ENCODE assay signal across 9 mouse cellular contexts in genomic region chr14:26668371-26669291, GRCm38 (mm10). TPM values are rescaled to one million over a fixed set of nuclear protein-coding genes. Genes with fewer than 3 reads are reported as not detected.
A peak's percentile ranks its signal among the peaks of the same experiment; 100 is the strongest.
DNase-seq lines count a peak whose midpoint lies in the region; ATAC-seq and TF ChIP-seq lines count a peak whose summit lies in the region.
"Had no signal": no experiment of that assay in that cellular context is flagged by ENCODE, and none has a peak within 500 bp of the region (broad histone marks: within the 10 kb centered on the region; RNA-seq: fewer than 3 reads in every experiment).

No protein-coding gene starts in this region.

- H3K4me3 ChIP-seq in MEL (ENCODE audit: control insufficient read depth in 1 of 2, insufficient read depth in 1 of 2, low read depth in 2 of 2, low read length in 2 of 2) (peak overlapping the region; percentile 50 to 88), macrophage (ENCODE audit: inconsistent target) (peak overlapping the region; percentile 87)
- peak overlapping the region; percentile 99 for H3K4me3 ChIP-seq in forebrain, embryonic 15.5 days
- H3K4me3 ChIP-seq in hindbrain, embryonic 16.5 days (ENCODE audit: low read length), result peak overlapping the region; percentile 73

- peak overlapping the region; percentile 90 for H3K9ac ChIP-seq in MEL (ENCODE audit: control insufficient read depth, low read depth, low read length, poor library complexity, severe bottlenecking)
- peak overlapping the region; percentile 93 for H3K9ac ChIP-seq in forebrain, embryonic 15.5 days (replicated peaks)
- H3K9ac ChIP-seq in hindbrain, embryonic 16.5 days (ENCODE audit: low read depth, low read length), result peak overlapping the region; percentile 78

- H3K36me3 ChIP-seq in MEL (ENCODE audit: control insufficient read depth in 1 of 2, insufficient read depth in 2 of 2, low read length in 2 of 2), result peaks cover 8 to 31% of the 10 kb centered on the region in 2 experiments
- peaks cover 19% of the 10 kb centered on the region for H3K36me3 ChIP-seq in forebrain, embryonic 15.5 days
- H3K36me3 ChIP-seq in hindbrain, embryonic 16.5 days (ENCODE audit: control insufficient read depth, insufficient read depth, low read length), result peaks cover 9% of the 10 kb centered on the region
- peaks cover 8% of the 10 kb centered on the region; the same call in 1 of the 2 replicates for H3K36me3 ChIP-seq in macrophage (ENCODE audit: inconsistent target)

- WGBS in forebrain, embryonic 15.5 days, result 1% methylated on average over 73 of the region's 73 CpGs
- 1% methylated on average over 69 of the region's 73 CpGs for WGBS in hindbrain, embryonic 16.5 days
- under 1% methylated on average over 66 of the region's 73 CpGs for WGBS in macrophage (ENCODE audit: missing documents)

- H3K4me2 ChIP-seq in forebrain, embryonic 15.5 days (replicated peaks), result peak overlapping the region; percentile 99
- peak overlapping the region; percentile 99 for H3K4me2 ChIP-seq in hindbrain, embryonic 16.5 days (ENCODE audit: low read length)

- no peaks in the 10 kb centered on the region for H3K27me3 ChIP-seq in MEL (ENCODE audit: control insufficient read depth in 1 of 2, insufficient read depth in 2 of 2, low read length in 2 of 2)
- H3K27me3 ChIP-seq in forebrain, embryonic 15.5 days, result no peaks in the 10 kb centered on the region
- H3K27me3 ChIP-seq in hindbrain, embryonic 16.5 days (replicated peaks; ENCODE audit: control insufficient read depth, insufficient read depth, low read length), result no peaks in the 10 kb centered on the region

- no peaks in the 10 kb centered on the region for H3K9me3 ChIP-seq in MEL (replicated peaks; ENCODE audit: insufficient read depth, low read length)
- no peaks in the 10 kb centered on the region for H3K9me3 ChIP-seq in forebrain, embryonic 15.5 days
- H3K9me3 ChIP-seq in hindbrain, embryonic 16.5 days (ENCODE audit: control insufficient read depth, low read length), result no peaks in the 10 kb centered on the region

- H3K27ac ChIP-seq in MEL (ENCODE audit: control insufficient read depth, low read depth, low read length), result peak overlapping the region; percentile 95
- peak overlapping the region; percentile 94 for H3K27ac ChIP-seq in forebrain, embryonic 15.5 days (replicated peaks)
- H3K27ac ChIP-seq in hindbrain, embryonic 16.5 days (ENCODE audit: low read depth, low read length), result peak overlapping the region; percentile 94
- H3K27ac ChIP-seq in macrophage, result peak overlapping the region; percentile 31

- peaks cover 9 to 15% of the 10 kb centered on the region in 2 experiments for H3K4me1 ChIP-seq in MEL (ENCODE audit: control insufficient read depth in 1 of 2, insufficient read depth in 2 of 2, low read length in 2 of 2)
- peaks cover 32% of the 10 kb centered on the region for H3K4me1 ChIP-seq in forebrain, embryonic 15.5 days
- peaks cover 20% of the 10 kb centered on the region for H3K4me1 ChIP-seq in hindbrain, embryonic 16.5 days (ENCODE audit: control insufficient read depth, insufficient read depth, low read depth, low read length)

- peak; percentile 57 for ATAC-seq in forebrain, embryonic 15.5 days (replicated peaks)
- ATAC-seq in hindbrain, embryonic 16.5 days, result peak; percentile 53

- TF ChIP-seq EP300 in MEL (IDR thresholded peaks at IDR 0.05; ENCODE audit: low read depth in 1 of 2, low read length in 2 of 2), result no peak

- TF ChIP-seq POLR2A in MEL (IDR thresholded peaks at IDR 0.05; ENCODE audit: control insufficient read depth in 1 of 2, insufficient read depth in 1 of 2, low read depth in 1 of 2, low read length in 2 of 2, poor library complexity in 1 of 2), result no peak

- peak; percentile 76 for DNase-seq in MEL (ENCODE audit: low read depth, low spot score)
- peak; percentile 28 for DNase-seq in c-Kit-positive CD71-negative TER-119-negative erythroid progenitor cells, embryonic 14.5 days (ENCODE audit: low read depth)
- DNase-seq in left cerebral cortex, adult 9 months (ENCODE audit: low spot score in 2 of 2), result peak; percentile 26 to 41
- peak; percentile 40 for DNase-seq in right cerebral cortex, postnatal 14 days
- peak; percentile 32 for DNase-seq in yolk sac, embryonic 10.5 days (ENCODE audit: low spot score)

- TF ChIP-seq RAD21 in MEL (IDR thresholded peaks at IDR 0.05; ENCODE audit: low read depth, low read length), result no peak

- TF ChIP-seq CTCF in MEL (IDR thresholded peaks at IDR 0.05 in 2 of 3, conservative IDR thresholded peaks at IDR 0.05 in 1 of 3; ENCODE audit: control insufficient read depth in 1 of 3, insufficient read depth in 1 of 3, low read depth in 2 of 3, low read length in 3 of 3, poor library complexity in 1 of 3, severe bottlenecking in 1 of 3), result no peak

- H3K79me2 ChIP-seq in MEL (ENCODE audit: control insufficient read depth, insufficient read depth, low read length, poor library complexity) (peaks cover 40% of the 10 kb centered on the region), macrophage (ENCODE audit: inconsistent target) (peaks cover 49% of the 10 kb centered on the region)

TF ChIP-seq in MEL, 35 proteins besides CTCF, POLR2A, EP300 and RAD21 (continues in another document):
- TF ChIP-seq TBP (IDR thresholded peaks at IDR 0.05; ENCODE audit: low read depth, low read length) (peak; percentile 62), MYB (IDR thresholded peaks at IDR 0.05; ENCODE audit: low read depth, low read length) (no peak), ZMIZ1 (IDR thresholded peaks at IDR 0.05; ENCODE audit: low read depth, low read length) (no peak), MYC (IDR thresholded peaks at IDR 0.05; ENCODE audit: low read depth, low read length) (no peak), CHD1 (IDR thresholded peaks at IDR 0.05; ENCODE audit: low read depth, low read length) (no peak), KAT2A (conservative IDR thresholded peaks at IDR 0.05; ENCODE audit: low read depth, low read length) (no peak; the same call in 1 of the 2 replicates), HCFC1 (IDR thresholded peaks at IDR 0.05; ENCODE audit: low read depth, low read length) (no peak; the same call in none of the 2 replicates), ZNF384 (IDR thresholded peaks at IDR 0.05; ENCODE audit: low read depth, low read length) (no peak), RCOR1 (IDR thresholded peaks at IDR 0.05; ENCODE audit: low read depth, low read length) (no peak), SMC3 (IDR thresholded peaks at IDR 0.05; ENCODE audit: low read depth, low read length) (no peak), POLR2AphosphoS2 (IDR thresholded peaks at IDR 0.05; ENCODE audit: low read length) (peak; percentile 40; the same call in 1 of the 2 replicates), POLR2AphosphoS5 (IDR thresholded peaks at IDR 0.05; ENCODE audit: borderline replicate concordance, low read depth, low read length) (no peak), SIN3A (IDR thresholded peaks at IDR 0.05; ENCODE audit: low read length) (no peak; the same call in 1 of the 2 replicates), GABPA (IDR thresholded peaks at IDR 0.05; ENCODE audit: low read depth, low read length) (no peak), GATA1 (IDR thresholded peaks at IDR 0.05; ENCODE audit: low read depth, low read length) (no peak), TCF12 (IDR thresholded peaks at IDR 0.05; ENCODE audit: low read depth, low read length) (no peak), USF1 (IDR thresholded peaks at IDR 0.05; ENCODE audit: low read depth, low read length) (no peak), NRF1 (IDR thresholded peaks at IDR 0.05; ENCODE audit: insufficient read depth, low read depth, low read length, poor library complexity, severe bottlenecking) (no peak), JUND (IDR thresholded peaks at IDR 0.05; ENCODE audit: low read depth, low read length) (no peak), TAL1 (IDR thresholded peaks at IDR 0.05; ENCODE audit: low read length) (no peak), MAZ (IDR thresholded peaks at IDR 0.05; ENCODE audit: low read depth, low read length) (no peak), ETS1 (IDR thresholded peaks at IDR 0.05; ENCODE audit: low read depth, low read length) (no peak)

RNA-seq across cellular contexts. Expression of gene Pde12, which starts 1.1 kb away (rescaled TPM):
- total RNA-seq in MEL (2012; rRNA removed), result 15.7 and 18.0 TPM in 2 replicates
- polyA plus RNA-seq in MEL (2012; ENCODE audit: insufficient read depth in 1 of 2, insufficient read length in 2 of 2, low read depth in 1 of 2, low replicate concordance in 2 of 2, missing spikeins in 1 of 2), result 10 to 100 TPM in 1 of 2 experiments, not detected in 1; 19.8 TPM
- polyA plus RNA-seq in forebrain, embryonic 15.5 days (2015; fragmentation: Nextera tagmentation; extraction: Ambion mirVana), result 12.7 and 13.1 TPM in 2 replicates
- polyA plus RNA-seq in hindbrain, embryonic 16.5 days (2015; fragmentation: Nextera tagmentation; extraction: Ambion mirVana), result 9.9 and 11.1 TPM in 2 replicates
- total RNA-seq in macrophage (2018; cell fraction: chromatin; rRNA removed), result 10 to 100 TPM in 3 of 26 experiments, 1 to 10 TPM in 23; 2.9 to 13.0 (median 6.6) TPM
- total RNA-seq in macrophage (2018; cell fraction: cytosol; rRNA removed), result 10 to 100 TPM in 1 of 26 experiments, 1 to 10 TPM in 25; 5.3 to 11.4 (median 6.1) TPM
- 10 to 100 TPM in 5 of 26 experiments, 1 to 10 TPM in 21; 2.8 to 13.6 (median 7.6) TPM for total RNA-seq in macrophage (2018; cell fraction: nucleus; rRNA removed)
- 5.0 to 8.4 TPM (median 6.4 TPM) in 3 replicates for polyA plus RNA-seq in macrophage (2018)

RNA-seq across cellular contexts. Expression of gene Dnah12, which starts 24.4 kb away (rescaled TPM):
- total RNA-seq in MEL (2012; rRNA removed), result 0.04 and 0.10 TPM in 2 replicates
- polyA plus RNA-seq in MEL (2012; ENCODE audit: insufficient read depth in 1 of 2, insufficient read length in 2 of 2, low read depth in 1 of 2, low replicate concordance in 2 of 2, missing spikeins in 1 of 2) (under 1 TPM in 1 of 2 experiments, not detected in 1; 0.10 TPM), macrophage (2018) (0.20 TPM in 1 of 3 replicates, not detected in the others)
- 0.09 and 0.10 TPM in 2 replicates for polyA plus RNA-seq in forebrain, embryonic 15.5 days (2015; fragmentation: Nextera tagmentation; extraction: Ambion mirVana)
- 0.06 and 0.10 TPM in 2 replicates for polyA plus RNA-seq in hindbrain, embryonic 16.5 days (2015; fragmentation: Nextera tagmentation; extraction: Ambion mirVana)
- total RNA-seq in macrophage (2018; cell fraction: chromatin; rRNA removed), result 1 to 10 TPM in 3 of 26 experiments, under 1 TPM in 22, not detected in 1; 0.16 to 1.9 (median 0.45) TPM
- under 1 TPM in 24 of 26 experiments, not detected in 2; under 0.01 to 0.19 (median 0.07) TPM for total RNA-seq in macrophage (2018; cell fraction: cytosol; rRNA removed)
- 1 to 10 TPM in 3 of 26 experiments, under 1 TPM in 21, not detected in 2; 0.05 to 1.8 (median 0.52) TPM for total RNA-seq in macrophage (2018; cell fraction: nucleus; rRNA removed)
- polyA plus RNA-seq: large intestine, adult 2 months had no signal

RNA-seq across cellular contexts. Expression of gene Arf4, which starts 30.8 kb away (rescaled TPM):
- 50.9 and 51.5 TPM in 2 replicates for total RNA-seq in MEL (2012; rRNA removed)
- polyA plus RNA-seq in MEL (2012; ENCODE audit: insufficient read depth in 1 of 2, insufficient read length in 2 of 2, low read depth in 1 of 2, low replicate concordance in 2 of 2, missing spikeins in 1 of 2) (10 to 100 TPM in 1 of 2 experiments, not detected in 1; 87.6 TPM), macrophage (2018) (146 to 281 TPM (median 200 TPM) in 3 replicates)
- 630 and 640 TPM in 2 replicates for polyA plus RNA-seq in forebrain, embryonic 15.5 days (2015; fragmentation: Nextera tagmentation; extraction: Ambion mirVana)
- polyA plus RNA-seq in hindbrain, embryonic 16.5 days (2015; fragmentation: Nextera tagmentation; extraction: Ambion mirVana), result 507 and 523 TPM in 2 replicates
- total RNA-seq in macrophage (2018; cell fraction: chromatin; rRNA removed), result 100 to 1,000 TPM in 25 of 26 experiments, 10 to 100 TPM in 1; 88.1 to 393 (median 178) TPM
- 100 to 1,000 TPM; 173 to 318 (median 215) TPM for total RNA-seq in macrophage (2018; cell fraction: cytosol; rRNA removed)
- total RNA-seq in macrophage (2018; cell fraction: nucleus; rRNA removed), result 100 to 1,000 TPM; 110 to 274 (median 211) TPM

Comparison
In these comparisons a context has a peak if more than half of its experiments do, and no peak if none do; other contexts are left out.
1. Peak in every context shown above with its lines: DNase-seq, ATAC-seq, H3K4me3 ChIP-seq and H3K27ac ChIP-seq.
2. H3K27ac ChIP-seq: peak in every context shown above with its lines; median percentile 95 in MEL; 94 in forebrain, embryonic 15.5 days; 94 in hindbrain, embryonic 16.5 days; 31 in macrophage.